ENCODE assay signal across 1 mouse cellular context in the genomic region with DNA sequence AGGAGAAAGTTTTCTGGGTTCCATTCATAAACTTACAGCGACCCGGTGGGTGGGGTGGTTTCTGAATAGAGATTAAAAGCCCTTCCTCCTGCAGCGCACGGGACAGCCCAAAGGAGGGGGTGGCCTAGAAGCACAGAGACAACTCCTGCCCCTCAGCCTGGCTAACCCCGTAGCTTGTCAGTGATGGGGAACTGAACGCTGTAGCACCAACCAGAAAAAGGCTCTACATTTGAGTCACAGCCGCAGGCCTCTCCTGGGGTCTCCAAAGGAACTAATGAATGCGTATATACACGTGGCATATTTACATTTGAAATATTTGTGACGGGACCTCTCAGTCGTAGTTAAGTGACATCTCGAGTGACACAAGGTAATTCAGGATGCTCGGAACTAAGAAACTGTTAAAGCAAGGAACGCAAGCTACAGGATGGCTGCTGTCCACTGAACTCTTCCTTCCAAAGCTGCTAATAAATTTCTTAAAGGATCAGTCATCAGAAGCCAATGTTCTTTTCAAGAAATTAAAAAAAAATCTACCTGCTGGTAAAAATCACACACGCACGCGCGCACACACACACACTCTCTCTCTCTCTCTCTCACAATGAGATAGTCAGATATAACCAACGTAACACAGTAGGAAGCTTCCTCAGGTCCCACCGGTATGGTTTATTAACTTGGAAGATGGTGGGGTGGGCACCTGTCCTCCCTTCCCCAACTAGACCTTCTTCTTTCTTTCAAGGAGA.
A peak's percentile ranks its signal among the peaks of the same experiment; 100 is the strongest.
TF ChIP-seq lines count a peak whose summit lies in the region.

No protein-coding gene starts in this region.

TF ChIP-seq in MEL, 35 proteins besides CTCF, POLR2A, EP300 and RAD21 (continued from another document):
- no peak for TF ChIP-seq MAFK (IDR thresholded peaks at IDR 0.05; ENCODE audit: borderline replicate concordance, low read depth, low read length)
- no peak for TF ChIP-seq GABPA (IDR thresholded peaks at IDR 0.05; ENCODE audit: low read depth, low read length)
- TF ChIP-seq RCOR1 (IDR thresholded peaks at IDR 0.05; ENCODE audit: low read depth, low read length) = no peak
- TF ChIP-seq CHD1 (IDR thresholded peaks at IDR 0.05; ENCODE audit: low read depth, low read length) = 0 out of 2 replicates have a peak, but pooled peaks have one; percentile 87
- TF ChIP-seq KAT2A (conservative IDR thresholded peaks at IDR 0.05; ENCODE audit: low read depth, low read length) = no peak
- no peak for TF ChIP-seq UBTF (IDR thresholded peaks at IDR 0.05; ENCODE audit: borderline replicate concordance, insufficient read depth, low read depth, low read length)
- peak; percentile 53; the same call in 1 of the 2 replicates for TF ChIP-seq NRF1 (IDR thresholded peaks at IDR 0.05; ENCODE audit: insufficient read depth, low read depth, low read length, poor library complexity, severe bottlenecking)
- TF ChIP-seq HCFC1 (IDR thresholded peaks at IDR 0.05; ENCODE audit: low read depth, low read length) = peak; percentile 50; the same call in 1 of the 2 replicates
- TF ChIP-seq USF1 (IDR thresholded peaks at IDR 0.05; ENCODE audit: low read depth, low read length) = no peak
- no peak for TF ChIP-seq CHD2 (IDR thresholded peaks at IDR 0.05; ENCODE audit: low read length)
- TF ChIP-seq POLR2AphosphoS2 (IDR thresholded peaks at IDR 0.05; ENCODE audit: low read length) = no peak
- TF ChIP-seq MAZ (IDR thresholded peaks at IDR 0.05; ENCODE audit: low read depth, low read length) = peak; percentile 85; the same call in 1 of the 2 replicates
- peak; percentile 29; the same call in 1 of the 2 replicates for TF ChIP-seq TCF12 (IDR thresholded peaks at IDR 0.05; ENCODE audit: low read depth, low read length)
- no peak for TF ChIP-seq POLR2AphosphoS5 (IDR thresholded peaks at IDR 0.05; ENCODE audit: borderline replicate concordance, low read depth, low read length)
- no peak for TF ChIP-seq SMC3 (IDR thresholded peaks at IDR 0.05; ENCODE audit: low read depth, low read length)
- no peak for TF ChIP-seq ZMIZ1 (IDR thresholded peaks at IDR 0.05; ENCODE audit: low read depth, low read length)
- peak; percentile 20; the same call in 1 of the 2 replicates for TF ChIP-seq GATA1 (IDR thresholded peaks at IDR 0.05; ENCODE audit: low read depth, low read length)
- TF ChIP-seq JUND (IDR thresholded peaks at IDR 0.05; ENCODE audit: low read depth, low read length) = no peak
- peak; percentile 87 for TF ChIP-seq TBP (IDR thresholded peaks at IDR 0.05; ENCODE audit: low read depth, low read length)
- no peak for TF ChIP-seq MEF2A (IDR thresholded peaks at IDR 0.05; ENCODE audit: extremely low read depth, insufficient replicate concordance, low read depth, low read length, poor library complexity, severe bottlenecking)
- no peak for TF ChIP-seq ZC3H11A (IDR thresholded peaks at IDR 0.05; ENCODE audit: low read depth, low read length)
